Mouse (Mus musculus): ENCODE results near the gene Mybph. TPM values are rescaled to one million over a fixed set of nuclear protein-coding genes. Genes with fewer than 3 reads are reported as not detected.

Mybph gene
- polyA plus RNA-seq (2014; fragmentation: Nextera tagmentation; extraction: Ambion mirVana), result 0.36 and 0.71 TPM in 2 replicates

DNA sequence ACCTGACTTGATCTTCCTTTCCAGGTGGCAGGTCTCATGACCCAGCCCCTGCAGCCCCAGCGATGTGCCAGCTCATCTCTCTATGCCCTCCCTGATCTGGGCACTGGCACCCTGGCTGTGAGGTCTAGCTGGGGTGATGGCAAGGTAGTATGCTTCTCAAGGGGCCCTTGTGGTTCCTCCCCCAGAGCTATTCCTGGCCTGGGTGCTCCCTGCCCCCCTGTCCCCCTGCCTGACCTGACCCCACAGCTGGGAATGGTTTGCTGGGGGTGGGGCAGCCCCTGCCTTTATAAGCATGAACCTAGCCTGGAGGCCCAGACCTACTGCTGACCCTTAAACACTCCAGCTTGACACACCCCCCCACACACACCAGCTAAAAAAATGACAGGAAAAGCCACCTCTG, at the start of gene Mybph:
Gene Mybph (plus strand): TSS at position 323 of the 400 bp plus-strand sequence.
- DNase-seq (ENCODE audit: low spot score), result no peak
- Histone ChIP-seq H3K27ac (ENCODE audit: low read depth, low read length) (no peak within 1 kb of the TSS), H3K4me3 (ENCODE audit: low read depth, low read length) (no peak within 1 kb of the TSS), H3K4me2 (no peak within 1 kb of the TSS), H3K27me3 (replicated peaks; ENCODE audit: control insufficient read depth, insufficient read depth, low read length) (peaks cover 22% of the 10 kb centered on the region), H3K4me1 (replicated peaks; ENCODE audit: control insufficient read depth, insufficient read depth, low read length) (peaks cover 13% of the 10 kb centered on the region), H3K9me3 (ENCODE audit: control insufficient read depth, low read length) (no peaks in the 10 kb centered on the region), H3K9ac (ENCODE audit: low read depth, low read length) (no peak within 1 kb of the TSS), H3K36me3 (ENCODE audit: control insufficient read depth, insufficient read depth, low read length) (no peaks in the 10 kb centered on the region)
- ATAC-seq (replicated peaks; ENCODE audit: low FRiP score), result no peak
- WGBS, result 57% methylated on average over 1 of the region's 1 CpGs

DNA sequence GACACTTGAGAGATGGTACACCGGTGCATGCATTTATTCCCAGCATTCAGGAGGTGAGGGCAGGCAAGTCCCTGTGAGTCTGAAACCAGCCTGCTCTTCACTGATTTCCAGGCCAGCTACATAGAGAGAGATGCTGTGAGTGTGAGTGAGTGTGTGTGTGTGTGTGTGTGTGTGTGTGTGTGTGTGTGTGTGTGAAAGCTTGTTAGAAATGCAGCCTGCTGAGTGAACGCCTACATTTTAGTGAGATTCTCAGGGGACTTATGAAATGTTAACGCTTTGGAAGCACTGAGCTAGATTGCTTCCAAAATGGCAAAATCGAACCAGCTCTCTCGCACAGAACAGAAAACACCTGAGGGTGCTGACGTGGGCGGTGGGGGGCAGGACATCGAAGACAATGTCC, 47.2 kb upstream of the Mybph start:
- Histone ChIP-seq H3K27me3 (replicated peaks; ENCODE audit: control insufficient read depth, insufficient read depth, low read length) (no peaks in the 10 kb centered on the region), H3K4me1 (replicated peaks; ENCODE audit: control insufficient read depth, insufficient read depth, low read length) (no peaks in the 10 kb centered on the region), H3K27ac (ENCODE audit: low read depth, low read length) (no peak overlapping the region), H3K9me3 (ENCODE audit: control insufficient read depth, low read length) (no peaks in the 10 kb centered on the region), H3K4me3 (ENCODE audit: low read depth, low read length) (no peak overlapping the region), H3K36me3 (ENCODE audit: control insufficient read depth, insufficient read depth, low read length) (no peaks in the 10 kb centered on the region), H3K9ac (ENCODE audit: low read depth, low read length) (no peak overlapping the region), H3K4me2 (no peak overlapping the region)
- no peak for DNase-seq (ENCODE audit: low spot score)
- WGBS, result 82% methylated on average over 8 of the region's 8 CpGs
- no peak for ATAC-seq (replicated peaks; ENCODE audit: low FRiP score)

DNA sequence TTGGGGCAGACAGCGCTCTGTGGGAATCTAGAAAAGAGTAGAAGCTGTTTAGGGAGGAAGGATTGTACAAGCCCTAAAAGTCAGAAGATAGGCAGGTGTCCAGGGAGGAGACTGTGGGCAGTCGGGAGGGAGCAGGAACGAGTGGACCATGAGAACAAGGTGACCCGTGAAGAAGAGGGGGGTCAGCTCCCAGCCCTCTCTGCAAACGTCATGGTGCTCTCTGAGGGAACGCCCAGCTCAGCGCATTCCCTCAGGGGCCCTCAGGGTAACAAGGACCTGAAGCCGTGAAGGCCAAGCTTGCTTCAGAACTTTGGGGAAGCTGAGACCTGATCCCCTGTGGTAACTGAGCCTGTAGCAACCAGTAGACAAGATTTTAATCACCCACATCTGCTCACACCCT, 43.2 kb upstream of the Mybph start:
- Histone ChIP-seq H3K36me3 (ENCODE audit: control insufficient read depth, insufficient read depth, low read length) (no peaks in the 10 kb centered on the region), H3K4me2 (no peak overlapping the region), H3K9ac (ENCODE audit: low read depth, low read length) (no peak overlapping the region), H3K4me3 (ENCODE audit: low read depth, low read length) (no peak overlapping the region), H3K9me3 (ENCODE audit: control insufficient read depth, low read length) (no peaks in the 10 kb centered on the region), H3K4me1 (replicated peaks; ENCODE audit: control insufficient read depth, insufficient read depth, low read length) (peaks cover 6% of the 10 kb centered on the region; the same call in 1 of the 2 replicates), H3K27ac (ENCODE audit: low read depth, low read length) (no peak overlapping the region), H3K27me3 (replicated peaks; ENCODE audit: control insufficient read depth, insufficient read depth, low read length) (no peaks in the 10 kb centered on the region)
- WGBS, result 72% methylated on average over 8 of the region's 8 CpGs
- ATAC-seq (replicated peaks; ENCODE audit: low FRiP score), result no peak
- DNase-seq (ENCODE audit: low spot score), result no peak

DNA sequence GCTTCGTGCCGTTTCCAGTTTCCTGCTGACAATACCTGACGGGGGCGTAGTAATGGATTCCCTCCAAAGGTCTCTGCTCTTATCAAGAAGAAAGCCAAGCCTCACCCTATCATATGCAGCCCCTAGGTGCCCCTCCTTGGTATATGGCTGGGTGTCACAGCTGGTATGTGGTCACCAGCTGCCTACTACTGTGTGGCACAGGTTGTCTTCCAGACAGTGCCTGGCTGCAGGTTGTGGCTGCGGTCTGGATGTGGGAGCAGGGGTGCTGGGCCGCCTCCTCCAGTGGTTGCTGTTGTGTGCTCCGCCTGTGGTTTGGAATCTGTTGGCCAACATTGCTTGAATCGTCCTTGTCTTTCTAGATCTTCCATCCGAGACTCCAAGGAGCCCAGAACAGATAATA, 42.5 kb upstream of the Mybph start:
- no peak for DNase-seq (ENCODE audit: low spot score)
- H3K4me1 ChIP-seq (replicated peaks; ENCODE audit: control insufficient read depth, insufficient read depth, low read length), result peaks cover 6% of the 10 kb centered on the region; the same call in 1 of the 2 replicates
- H3K9ac ChIP-seq (ENCODE audit: low read depth, low read length), result no peak overlapping the region
- H3K36me3 ChIP-seq (ENCODE audit: control insufficient read depth, insufficient read depth, low read length), result no peaks in the 10 kb centered on the region
- H3K4me2 ChIP-seq, result no peak overlapping the region
- no peaks in the 10 kb centered on the region for H3K9me3 ChIP-seq (ENCODE audit: control insufficient read depth, low read length)
- no peaks in the 10 kb centered on the region for H3K27me3 ChIP-seq (replicated peaks; ENCODE audit: control insufficient read depth, insufficient read depth, low read length)
- H3K27ac ChIP-seq (ENCODE audit: low read depth, low read length), result no peak overlapping the region
- 82% methylated on average over 9 of the region's 9 CpGs for WGBS
- H3K4me3 ChIP-seq (ENCODE audit: low read depth, low read length), result no peak overlapping the region
- ATAC-seq (replicated peaks; ENCODE audit: low FRiP score), result no peak

DNA sequence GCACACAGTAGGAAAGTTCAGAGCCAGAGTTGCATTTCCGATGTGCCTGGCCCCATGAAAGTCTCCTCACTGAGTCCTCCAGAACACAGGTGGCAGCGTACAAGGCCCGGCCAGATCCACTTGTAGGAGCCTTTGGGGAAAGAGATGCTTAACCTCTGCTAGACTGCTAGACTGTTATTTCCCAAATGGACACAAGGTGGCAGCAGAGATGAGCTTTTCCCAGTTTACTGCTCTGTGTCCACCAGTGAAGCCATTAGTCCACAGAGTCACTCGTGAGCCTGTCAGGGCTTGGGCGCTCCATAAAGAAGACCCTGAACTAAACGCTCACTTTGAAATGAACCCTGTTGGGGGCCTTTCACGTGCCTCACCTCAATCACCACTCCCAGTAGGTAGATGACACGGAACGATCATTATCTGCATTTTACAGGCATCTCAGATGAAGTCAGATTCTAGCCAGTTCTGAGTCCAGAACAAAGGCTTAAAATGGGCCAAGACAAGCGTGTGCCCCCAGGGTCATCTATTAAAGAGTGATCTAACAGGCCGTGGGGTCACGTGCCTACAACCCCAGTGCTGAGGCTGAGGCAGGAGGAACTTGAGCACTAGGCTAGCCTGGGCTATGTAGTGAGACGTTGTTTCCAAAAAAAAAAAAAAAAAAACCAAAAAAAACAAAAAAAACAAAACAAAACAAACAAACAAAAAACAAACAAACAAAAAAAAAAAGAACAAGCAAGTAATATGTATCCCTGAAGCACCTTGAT, 41.4 kb upstream of the Mybph start:
- 29% methylated on average over 13 of the region's 13 CpGs for WGBS
- peak; percentile 46 for ATAC-seq (replicated peaks; ENCODE audit: low FRiP score)
- H3K9me3 ChIP-seq (ENCODE audit: control insufficient read depth, low read length), result no peaks in the 10 kb centered on the region
- H3K36me3 ChIP-seq (ENCODE audit: control insufficient read depth, insufficient read depth, low read length), result no peaks in the 10 kb centered on the region
- H3K27ac ChIP-seq (ENCODE audit: low read depth, low read length), result no peak overlapping the region
- peak; percentile 79 for DNase-seq (ENCODE audit: low spot score)
- peaks cover 6% of the 10 kb centered on the region; the same call in 1 of the 2 replicates for H3K4me1 ChIP-seq (replicated peaks; ENCODE audit: control insufficient read depth, insufficient read depth, low read length)
- no peaks in the 10 kb centered on the region for H3K27me3 ChIP-seq (replicated peaks; ENCODE audit: control insufficient read depth, insufficient read depth, low read length)
- H3K4me3 ChIP-seq (ENCODE audit: low read depth, low read length), result no peak overlapping the region
- no peak overlapping the region for H3K9ac ChIP-seq (ENCODE audit: low read depth, low read length)
- H3K4me2 ChIP-seq, result no peak overlapping the region

DNA sequence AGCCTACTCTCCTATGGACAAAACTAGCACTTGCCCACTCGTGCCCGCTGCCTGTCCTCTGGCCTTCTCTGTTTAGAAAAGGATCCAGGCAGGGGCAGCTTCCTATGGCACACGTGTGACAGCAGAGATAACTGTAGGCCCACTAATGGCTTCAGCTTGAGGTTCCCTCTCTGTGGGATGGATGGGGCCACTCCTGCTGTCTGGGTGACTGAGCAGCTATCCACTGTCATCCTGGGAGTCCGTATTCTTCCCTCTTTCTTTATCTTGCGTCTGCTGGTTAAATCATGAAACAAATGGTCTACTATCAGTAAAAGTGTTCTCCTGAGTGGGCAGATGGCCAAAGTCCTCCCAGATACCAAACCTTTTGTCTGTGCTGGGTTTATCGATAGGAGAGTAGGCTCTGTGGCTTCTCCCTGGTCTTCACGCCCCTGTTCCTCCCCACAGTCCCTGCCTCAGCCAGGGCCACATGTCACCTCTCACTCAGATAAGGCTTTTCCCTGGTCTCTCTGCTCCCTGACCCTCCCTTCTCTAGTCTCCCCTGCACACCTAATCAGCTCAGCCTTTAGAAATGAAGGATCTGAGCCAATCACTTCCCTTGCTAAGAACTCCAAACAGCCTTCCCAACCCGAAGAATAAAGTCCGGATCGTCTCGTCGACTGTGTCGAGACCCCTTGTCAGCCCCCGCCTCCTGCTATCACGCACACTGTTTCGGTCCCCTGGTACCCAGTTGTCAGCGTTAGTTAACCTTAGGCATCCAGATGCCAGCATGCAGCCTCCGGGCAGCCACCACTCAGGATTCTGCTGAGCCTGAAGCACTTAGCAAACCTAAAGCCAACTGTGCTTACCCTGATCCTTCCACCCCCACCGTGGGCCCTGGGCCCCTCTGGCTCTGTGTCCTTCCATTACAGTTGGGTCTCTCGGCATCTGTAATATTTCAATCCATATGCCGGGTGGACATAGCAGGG, 40.3 kb upstream of the Mybph start:
- Histone ChIP-seq H3K4me3 (ENCODE audit: low read depth, low read length) (no peak overlapping the region), H3K27ac (ENCODE audit: low read depth, low read length) (no peak overlapping the region), H3K27me3 (replicated peaks; ENCODE audit: control insufficient read depth, insufficient read depth, low read length) (no peaks in the 10 kb centered on the region), H3K4me2 (no peak overlapping the region), H3K4me1 (replicated peaks; ENCODE audit: control insufficient read depth, insufficient read depth, low read length) (peaks cover 6% of the 10 kb centered on the region; the same call in 1 of the 2 replicates), H3K9ac (ENCODE audit: low read depth, low read length) (no peak overlapping the region), H3K9me3 (ENCODE audit: control insufficient read depth, low read length) (no peaks in the 10 kb centered on the region), H3K36me3 (ENCODE audit: control insufficient read depth, insufficient read depth, low read length) (no peaks in the 10 kb centered on the region)
- ATAC-seq (replicated peaks; ENCODE audit: low FRiP score) (peak; percentile 82), DNase-seq (ENCODE audit: low spot score) (peak; percentile 39)
- 45% methylated on average over 21 of the region's 21 CpGs for WGBS

DNA sequence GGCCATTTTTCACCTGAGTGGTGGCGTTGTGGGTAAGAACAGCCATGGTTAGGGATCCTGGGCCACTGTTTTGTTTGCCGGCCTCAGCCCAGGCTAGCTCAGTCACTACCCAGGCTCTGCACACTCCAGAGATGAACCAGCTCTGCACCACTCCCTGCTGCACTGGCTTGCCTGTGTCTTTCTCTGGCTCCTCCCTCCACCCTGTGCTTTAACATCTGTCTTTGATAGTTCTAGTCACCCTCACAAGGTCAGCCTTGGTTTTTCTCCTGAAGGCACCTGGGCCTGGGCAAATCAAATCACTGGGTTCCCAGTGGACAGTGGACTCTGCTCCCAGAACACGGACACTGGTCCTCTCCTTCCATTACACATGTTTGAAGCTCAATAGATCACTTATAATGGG, 39.1 kb upstream of the Mybph start:
- no peak overlapping the region for H3K27ac ChIP-seq (ENCODE audit: low read depth, low read length)
- H3K4me2 ChIP-seq, result no peak overlapping the region
- 86% methylated on average over 3 of the region's 3 CpGs for WGBS
- no peaks in the 10 kb centered on the region for H3K27me3 ChIP-seq (replicated peaks; ENCODE audit: control insufficient read depth, insufficient read depth, low read length)
- ATAC-seq (replicated peaks; ENCODE audit: low FRiP score), result no peak
- H3K9me3 ChIP-seq (ENCODE audit: control insufficient read depth, low read length), result no peaks in the 10 kb centered on the region
- DNase-seq (ENCODE audit: low spot score), result no peak
- no peaks in the 10 kb centered on the region for H3K36me3 ChIP-seq (ENCODE audit: control insufficient read depth, insufficient read depth, low read length)
- no peak overlapping the region for H3K9ac ChIP-seq (ENCODE audit: low read depth, low read length)
- H3K4me1 ChIP-seq (replicated peaks; ENCODE audit: control insufficient read depth, insufficient read depth, low read length), result peaks cover 6% of the 10 kb centered on the region; the same call in 1 of the 2 replicates
- no peak overlapping the region for H3K4me3 ChIP-seq (ENCODE audit: low read depth, low read length)

DNA sequence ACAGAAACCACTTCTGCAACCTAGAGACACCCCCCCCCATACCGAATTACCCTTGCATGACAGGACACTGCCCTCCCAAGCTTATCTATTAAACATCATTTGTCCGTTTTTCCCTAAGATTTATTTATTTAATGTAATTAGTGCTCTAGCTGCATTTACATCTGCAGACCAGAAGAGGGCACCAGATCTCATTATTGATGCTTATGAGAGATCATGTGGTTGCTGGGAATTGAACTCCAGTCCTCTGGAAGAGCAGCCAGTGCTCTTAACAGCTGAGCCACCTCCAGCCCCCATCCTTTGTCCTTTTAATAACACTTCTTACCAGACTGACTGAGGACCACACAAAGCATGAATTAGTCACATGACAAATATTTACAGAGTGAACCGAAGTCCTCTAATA, 38.6 kb upstream of the Mybph start:
- no peak for ATAC-seq (replicated peaks; ENCODE audit: low FRiP score)
- 51% methylated on average over 3 of the region's 3 CpGs for WGBS
- Histone ChIP-seq H3K9me3 (ENCODE audit: control insufficient read depth, low read length) (no peaks in the 10 kb centered on the region), H3K9ac (ENCODE audit: low read depth, low read length) (no peak overlapping the region), H3K36me3 (ENCODE audit: control insufficient read depth, insufficient read depth, low read length) (no peaks in the 10 kb centered on the region), H3K4me1 (replicated peaks; ENCODE audit: control insufficient read depth, insufficient read depth, low read length) (peaks cover 6% of the 10 kb centered on the region; the same call in 1 of the 2 replicates), H3K4me2 (no peak overlapping the region), H3K4me3 (ENCODE audit: low read depth, low read length) (no peak overlapping the region), H3K27me3 (replicated peaks; ENCODE audit: control insufficient read depth, insufficient read depth, low read length) (no peaks in the 10 kb centered on the region), H3K27ac (ENCODE audit: low read depth, low read length) (no peak overlapping the region)
- no peak for DNase-seq (ENCODE audit: low spot score)
